Mouse (Mus musculus): Measurements from ENCODE around the gene Dand5. TPM values are rescaled to one million over a fixed set of nuclear protein-coding genes. Genes with fewer than 3 reads are reported as not detected.
A peak's percentile ranks its signal among the peaks of the same experiment; 100 is the strongest.

Dand5 gene
- total RNA-seq, 2 experiments from 2014 or later = 8.3 to 9.9 TPM

DNA sequence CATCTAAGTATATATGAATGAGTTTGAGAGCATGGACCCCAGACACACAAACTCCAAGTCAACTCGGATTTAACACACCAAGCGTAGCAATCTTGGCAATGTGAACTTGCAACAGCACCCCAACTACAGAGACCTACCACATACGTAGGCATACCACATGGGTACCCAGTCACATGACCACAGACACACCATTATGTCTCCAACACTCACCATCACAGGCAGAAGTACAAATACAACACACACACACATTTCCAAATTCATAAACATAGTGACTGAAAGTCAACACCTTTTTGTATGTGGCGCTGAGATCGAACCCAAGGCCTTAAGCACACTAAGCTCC is 12.7 kb downstream of the Dand5 start:
- intact Hi-C loops (cut with DNase I) = loop anchor here (2.0 to 5.0 kb wide), 3 partner anchors 73 to 218 kb away; no protein-coding TSS in a partner anchor
- no peak for DNase-seq

DNA sequence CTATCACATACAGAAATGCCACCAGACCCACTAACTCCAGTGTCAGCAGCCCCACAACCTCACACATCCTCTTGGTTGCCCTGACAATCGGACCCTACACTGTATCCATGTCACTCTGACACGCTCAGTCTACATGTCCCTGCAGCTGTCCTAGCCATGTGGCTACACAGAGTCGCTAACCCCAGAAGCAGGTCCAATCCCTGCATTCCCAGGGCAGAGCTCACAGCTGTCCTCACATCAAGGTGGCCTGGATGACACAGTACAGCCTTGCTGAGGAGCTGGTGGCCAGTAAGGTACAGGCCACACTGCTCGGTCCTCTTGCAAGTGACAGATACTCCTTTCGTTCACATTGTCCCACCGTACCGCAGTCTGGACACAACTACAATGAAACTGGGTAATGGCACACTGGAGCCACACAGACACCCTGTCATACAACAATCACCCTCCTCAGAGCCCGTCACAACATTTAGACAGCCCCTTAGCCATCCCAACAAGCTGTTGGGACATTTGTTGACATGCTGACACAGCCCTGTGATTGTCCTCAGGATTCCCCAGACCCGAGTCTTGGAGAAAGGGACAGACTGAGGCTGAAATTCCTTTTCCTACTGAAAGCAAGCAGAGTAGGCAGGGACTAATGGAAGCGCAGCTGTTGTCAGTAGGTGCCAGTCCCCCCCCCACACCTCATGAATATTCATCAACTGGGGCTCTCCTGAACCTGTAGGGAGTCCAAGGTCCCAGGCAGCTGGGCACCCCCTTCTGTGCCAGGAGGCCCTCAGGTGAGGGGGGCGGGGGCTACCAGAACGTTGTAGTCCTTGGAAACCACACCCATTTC is 13.3 kb downstream of the Dand5 start:
- DNase-seq = no peak
- intact Hi-C loops (cut with DNase I) = loop anchor here (2.0 kb wide), 1 partner anchor 73 kb away; no protein-coding TSS in a partner anchor

DNA sequence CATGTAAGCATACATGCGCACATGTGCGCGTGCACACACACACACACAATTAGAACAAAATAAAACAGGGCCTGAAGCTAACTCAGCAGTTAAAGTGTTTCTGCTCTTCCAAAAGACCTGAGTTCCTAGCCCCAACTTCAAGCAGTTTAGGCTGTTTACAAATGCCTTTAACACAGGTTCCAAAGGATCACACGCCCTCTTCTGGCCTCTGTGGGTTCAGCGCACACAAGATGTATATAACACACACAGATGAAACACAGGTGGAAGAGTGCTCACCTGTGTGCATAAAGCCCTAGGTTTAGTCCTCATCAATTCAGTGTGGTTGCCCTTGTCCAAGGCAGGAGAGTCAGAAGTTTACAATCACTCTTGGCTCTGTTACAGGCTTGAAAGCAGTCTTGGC is 16.6 kb downstream of the Dand5 start:
- intact Hi-C loops (cut with DNase I) = no loop called here
- no peak for DNase-seq

DNA sequence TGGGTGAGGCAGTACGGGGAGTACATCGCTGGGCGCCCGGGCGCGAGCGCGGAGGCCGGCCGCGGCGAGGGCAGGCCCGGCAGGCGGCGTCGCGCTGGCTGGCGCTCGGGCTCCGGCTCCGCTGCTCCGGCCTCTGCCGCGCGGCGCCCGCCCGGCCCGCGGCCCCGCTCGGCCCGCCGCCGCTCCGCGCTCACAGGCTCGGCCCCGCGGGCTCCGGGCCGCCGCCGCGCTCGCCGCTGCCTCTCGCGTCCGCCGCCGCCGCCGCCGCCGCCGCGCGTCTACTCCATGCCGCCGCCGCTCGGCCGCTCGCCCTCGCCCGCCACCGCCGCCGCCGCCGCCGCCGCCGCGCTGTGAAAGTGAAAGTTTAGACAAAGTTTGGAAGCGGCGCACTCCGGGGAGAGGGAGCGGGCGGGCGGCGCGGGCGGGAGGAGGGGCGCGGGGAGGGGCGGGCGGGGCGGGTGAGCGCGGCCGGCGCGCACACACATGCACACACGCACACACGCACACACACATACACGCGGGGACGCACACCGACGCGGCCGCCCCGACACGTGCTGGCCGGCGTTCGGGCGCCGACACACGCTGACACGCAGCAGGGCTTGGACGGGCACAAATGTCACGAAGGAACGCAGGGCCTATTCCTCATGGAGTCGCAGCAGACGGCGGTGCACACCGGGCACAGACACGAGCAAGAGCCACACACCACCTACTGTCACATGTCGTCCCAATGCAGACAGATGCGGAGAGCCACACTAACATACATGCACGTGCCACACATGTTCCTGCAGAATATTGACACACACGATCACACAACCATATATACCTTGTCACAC is 22.4 kb downstream of the Dand5 start, which contains the start of gene Nfix:
TSS of gene Nfix (minus strand) at position 346 of the 833 bp plus-strand sequence.
- intact Hi-C loops (cut with DNase I) = loop anchor here (2.0 to 5.0 kb wide), 2 partner anchors 19 to 38 kb away; no protein-coding TSS in a partner anchor

DNA sequence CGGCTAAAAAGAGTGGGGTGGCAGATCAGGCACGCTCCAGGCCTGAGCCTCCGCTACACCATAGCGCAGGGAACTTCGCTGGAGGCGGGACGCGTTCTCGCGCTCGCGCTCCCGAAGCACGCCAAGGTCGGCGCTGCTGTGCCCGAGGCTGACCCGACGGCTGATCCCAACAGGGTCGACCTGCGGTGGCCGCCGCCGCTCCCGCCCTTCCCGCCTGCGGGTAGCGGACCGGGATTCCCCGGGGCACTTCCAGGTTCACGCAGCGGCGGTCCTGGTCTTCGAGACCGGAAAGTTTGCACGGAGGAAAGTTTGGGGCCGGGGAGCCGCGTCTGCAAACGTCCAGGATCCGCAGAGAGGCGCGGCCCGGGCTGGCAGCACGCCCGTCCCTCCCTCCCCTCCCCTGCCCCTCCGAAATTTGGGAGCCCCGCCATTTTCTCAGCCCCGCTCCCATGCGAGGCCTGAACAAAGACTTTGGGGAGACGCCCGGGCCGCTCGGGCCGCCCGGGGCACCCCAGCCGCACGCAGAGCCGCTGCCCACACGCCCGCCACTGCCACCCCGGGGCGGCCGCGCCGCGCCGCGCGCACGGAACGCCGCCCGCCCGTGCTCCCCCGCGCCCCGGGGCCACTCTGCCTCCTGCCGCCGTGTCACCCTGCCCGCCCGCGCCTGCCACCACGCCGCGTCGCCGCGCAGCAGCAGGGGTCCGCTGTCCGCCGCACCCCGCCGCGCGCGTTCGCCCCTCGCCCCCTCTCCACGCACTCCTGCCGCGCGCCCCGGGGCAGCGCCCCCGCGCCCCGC is 23.3 kb downstream of the Dand5 start:
- intact Hi-C loops (cut with DNase I) = loop anchor here (2.0 to 5.0 kb wide), 2 partner anchors 19 to 37 kb away; no protein-coding TSS in a partner anchor
- peak in 1 of 2 experiments; percentile 73 for DNase-seq

More for the DNA sequence above, 22.4 kb downstream of the Dand5 start, which contains the start of gene Nfix:
- peak; percentile 66 to 67 for DNase-seq

DNA sequence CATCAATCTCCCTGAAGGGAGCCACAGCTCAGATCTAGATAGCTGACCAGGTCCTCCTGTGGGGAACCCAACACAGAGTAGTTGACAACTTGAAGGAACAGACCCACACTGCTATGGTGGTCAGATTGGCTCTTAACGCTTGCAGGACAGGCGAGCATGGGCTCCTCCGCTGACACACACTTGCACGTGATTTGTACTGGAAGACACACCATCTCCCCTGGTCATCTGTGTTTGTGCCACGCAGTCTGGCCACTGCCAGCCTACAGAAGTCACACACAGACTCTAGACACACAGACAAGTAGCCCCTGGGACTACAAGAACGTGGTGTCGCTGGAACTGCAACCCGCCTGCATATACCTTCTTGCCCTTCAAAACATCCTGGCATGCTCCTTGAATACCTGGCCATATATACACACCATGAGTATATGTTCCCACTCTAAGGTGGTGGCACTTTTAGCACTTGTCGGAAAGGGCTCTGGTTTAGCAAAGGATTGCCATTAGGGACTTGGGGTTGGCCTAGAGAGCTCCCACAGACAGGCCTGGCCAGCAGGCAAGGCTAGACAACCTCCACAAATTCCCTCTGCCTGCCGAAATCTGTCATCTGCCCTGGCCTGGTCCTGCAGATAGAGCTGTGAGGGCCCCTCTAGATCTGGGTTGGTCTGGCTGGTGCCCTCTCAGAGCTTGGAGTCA is 24.0 kb downstream of the Dand5 start:
- DNase-seq = peak in 1 of 2 experiments; percentile 39
- intact Hi-C loops (cut with DNase I) = loop anchor here (2.0 to 5.0 kb wide), 2 partner anchors 18 to 36 kb away; no protein-coding TSS in a partner anchor

DNA sequence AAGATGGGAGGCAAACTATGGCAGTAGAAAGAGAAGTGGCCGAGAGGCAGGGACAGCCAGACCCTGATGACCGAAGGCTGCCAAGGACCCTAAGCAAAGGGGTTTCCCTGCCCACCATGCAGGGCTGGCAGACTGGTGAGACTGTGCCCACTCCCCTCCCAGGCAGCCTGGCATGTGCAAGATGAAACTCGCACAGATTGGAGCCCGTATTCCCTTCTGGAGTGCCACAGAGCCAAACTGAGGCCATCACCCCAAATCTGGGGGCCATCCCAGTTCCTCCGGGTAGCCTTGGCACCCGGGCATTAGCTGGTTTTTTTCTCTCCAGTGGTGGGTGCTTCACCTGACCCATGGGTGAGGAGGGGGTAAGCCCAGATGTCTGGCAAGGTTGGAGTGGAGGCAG is 24.7 kb downstream of the Dand5 start:
- intact Hi-C loops (cut with DNase I) = loop anchor here (2.0 to 5.0 kb wide), 2 partner anchors 17 to 36 kb away; no protein-coding TSS in a partner anchor
- DNase-seq = peak in 1 of 2 experiments; percentile 4

DNA sequence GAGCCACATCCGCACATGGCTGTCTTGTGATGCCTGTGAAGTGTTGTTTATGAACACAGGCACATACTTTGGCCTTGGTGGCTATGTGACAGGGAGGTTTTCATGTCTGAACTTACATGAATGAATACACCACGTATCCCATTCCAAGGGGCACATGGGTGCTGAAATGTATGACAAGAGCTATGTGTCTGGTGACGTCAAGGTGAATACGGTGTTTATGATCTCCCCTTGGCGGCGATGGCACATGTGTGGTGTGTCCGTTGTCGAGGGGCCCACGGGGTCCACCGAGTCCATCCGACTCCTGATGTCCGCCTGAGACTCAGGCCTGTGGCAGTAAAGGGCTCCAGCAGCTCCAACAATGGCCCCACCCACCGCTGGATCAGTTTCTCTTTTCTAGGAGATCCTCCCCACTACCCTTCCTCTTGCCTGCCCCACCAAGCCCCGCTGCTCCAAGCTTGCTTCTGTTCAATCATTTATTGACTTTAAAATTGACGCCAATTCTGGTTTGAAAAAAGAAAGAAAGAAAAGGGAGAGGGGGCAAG is 25.3 kb downstream of the Dand5 start:
- DNase-seq = peak; percentile 30 to 48
- intact Hi-C loops (cut with DNase I) = loop anchor here (5.0 kb wide), 1 partner anchor 35 kb away; no protein-coding TSS in a partner anchor

DNA sequence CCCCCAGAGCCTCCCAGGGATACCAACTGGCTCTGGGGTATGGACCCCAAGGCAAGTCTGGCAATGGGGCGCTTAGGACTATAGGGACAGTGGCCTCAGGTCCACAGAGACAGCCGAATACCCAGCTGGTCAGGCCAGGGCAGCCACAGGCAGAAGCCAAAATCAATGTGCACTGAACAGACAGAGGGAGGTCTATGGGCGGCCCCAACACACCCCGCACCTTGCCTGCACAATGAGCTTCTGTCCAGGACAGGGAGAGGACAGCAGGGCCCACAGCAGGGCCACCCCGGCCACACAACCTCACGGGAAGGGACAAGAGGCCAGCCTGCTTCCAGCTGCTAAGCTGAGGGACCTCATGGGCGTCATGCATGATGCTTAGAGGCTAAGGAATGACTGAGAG is 28.1 kb downstream of the Dand5 start:
- intact Hi-C loops (cut with DNase I) = no loop called here
- peak in 1 of 2 experiments; percentile 51 for DNase-seq

DNA sequence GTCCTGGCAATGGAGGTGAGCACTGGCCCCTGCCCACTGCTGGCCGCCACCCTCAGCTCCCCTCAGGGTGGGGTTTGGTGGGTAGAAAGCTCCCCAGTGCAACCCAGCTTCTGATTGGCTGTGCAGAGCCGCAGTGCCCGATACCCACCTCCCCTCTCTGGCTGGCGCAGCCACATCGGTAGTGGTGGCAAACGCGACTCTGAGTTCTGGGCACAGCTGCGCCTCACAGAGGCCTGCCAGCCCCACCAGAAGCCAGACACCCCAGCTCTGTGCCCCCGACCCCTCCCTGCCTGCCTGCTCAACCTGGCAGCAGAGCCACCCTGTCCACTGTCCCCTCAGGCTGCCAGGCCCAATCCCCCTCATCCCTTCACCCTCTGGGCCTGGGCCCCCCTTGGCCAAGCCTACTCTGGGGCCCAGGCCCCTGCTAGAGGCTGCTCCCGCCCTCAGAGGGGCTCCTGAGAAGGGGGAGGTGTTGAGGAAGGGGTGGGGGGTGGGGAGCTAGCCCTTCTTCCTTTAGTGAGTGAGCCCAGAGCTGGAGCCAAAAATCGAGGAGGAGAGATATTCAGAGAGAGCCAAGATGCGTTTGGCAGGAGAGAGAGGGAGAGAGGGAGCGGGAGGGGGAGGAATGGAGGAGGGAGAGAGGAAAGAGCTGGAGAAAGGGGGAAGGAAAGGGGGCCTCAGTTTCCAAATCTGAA is 28.7 kb downstream of the Dand5 start:
- intact Hi-C loops (cut with DNase I) = no loop called here

DNA sequence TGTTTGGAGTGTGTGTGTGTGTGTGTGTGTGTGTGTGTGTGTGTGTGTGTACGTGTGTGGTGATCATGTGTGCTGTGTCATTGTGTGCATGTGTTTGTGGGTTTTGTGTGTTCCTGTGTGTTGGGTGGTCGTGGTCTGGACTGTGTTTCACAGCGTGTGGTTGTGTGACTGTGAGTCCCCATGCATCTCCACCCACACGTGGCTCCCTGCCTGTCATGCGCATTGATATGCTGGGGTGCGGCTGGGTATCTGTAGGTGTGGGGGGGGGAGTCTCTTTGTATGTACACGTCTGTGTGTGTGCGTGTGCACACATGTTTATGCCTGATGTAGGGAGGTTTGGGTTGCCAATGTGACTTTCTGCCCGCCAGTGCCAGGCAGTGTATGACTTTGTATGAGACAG is 29.5 kb downstream of the Dand5 start:
- DNase-seq = no peak
- intact Hi-C loops (cut with DNase I) = no loop called here

More for the DNA sequence above, 28.7 kb downstream of the Dand5 start:
- peak in 1 of 2 experiments; percentile 41 for DNase-seq

DNA sequence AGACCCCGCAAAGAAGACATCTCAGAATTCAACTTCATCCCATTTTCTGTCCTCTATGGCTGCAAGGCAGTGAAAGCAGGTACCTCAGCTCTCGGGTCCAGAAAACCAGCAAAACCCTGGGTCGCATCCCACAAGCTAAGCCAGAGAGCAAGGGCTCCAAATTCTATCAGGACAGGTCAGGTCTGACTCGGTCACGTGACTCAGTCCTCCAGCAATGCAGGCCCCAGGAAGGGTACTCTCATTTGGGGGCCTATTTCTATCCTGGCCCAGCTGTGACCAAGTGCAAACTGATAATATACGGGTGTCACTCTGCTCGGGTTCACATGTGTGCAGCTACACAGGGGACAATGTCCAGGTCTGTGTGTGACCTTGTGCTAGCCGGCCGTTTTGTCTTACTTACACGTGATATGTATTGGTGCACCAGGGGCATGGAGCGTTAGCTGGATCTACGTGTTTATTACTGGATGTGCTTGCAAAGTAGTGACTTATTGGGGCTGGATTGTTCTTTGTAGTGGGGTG is 30.1 kb downstream of the Dand5 start:
- no peak for DNase-seq
- intact Hi-C loops (cut with DNase I) = no loop called here

DNA sequence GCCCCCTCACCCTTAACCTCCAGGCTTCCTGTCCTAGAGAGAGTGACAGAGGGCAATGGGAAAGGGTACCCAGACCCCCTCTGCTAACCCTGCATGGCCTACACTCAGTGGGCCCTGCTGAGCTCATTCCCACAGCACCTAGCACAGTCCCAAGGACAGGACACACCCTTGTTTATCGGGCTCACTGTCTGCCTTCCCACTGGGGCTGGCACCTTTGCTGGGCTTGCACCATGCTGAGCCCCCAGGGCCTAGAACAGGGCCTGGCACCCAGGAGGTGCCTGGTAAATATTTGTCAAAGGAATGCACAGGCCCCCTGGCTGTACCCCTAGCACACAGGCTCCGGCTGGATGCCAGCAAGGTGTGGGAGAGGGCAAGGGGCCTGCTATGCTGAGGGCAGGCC is 32.1 kb downstream of the Dand5 start:
- intact Hi-C loops (cut with DNase I) = no loop called here
- peak in 1 of 2 experiments; percentile 29 for DNase-seq

DNA sequence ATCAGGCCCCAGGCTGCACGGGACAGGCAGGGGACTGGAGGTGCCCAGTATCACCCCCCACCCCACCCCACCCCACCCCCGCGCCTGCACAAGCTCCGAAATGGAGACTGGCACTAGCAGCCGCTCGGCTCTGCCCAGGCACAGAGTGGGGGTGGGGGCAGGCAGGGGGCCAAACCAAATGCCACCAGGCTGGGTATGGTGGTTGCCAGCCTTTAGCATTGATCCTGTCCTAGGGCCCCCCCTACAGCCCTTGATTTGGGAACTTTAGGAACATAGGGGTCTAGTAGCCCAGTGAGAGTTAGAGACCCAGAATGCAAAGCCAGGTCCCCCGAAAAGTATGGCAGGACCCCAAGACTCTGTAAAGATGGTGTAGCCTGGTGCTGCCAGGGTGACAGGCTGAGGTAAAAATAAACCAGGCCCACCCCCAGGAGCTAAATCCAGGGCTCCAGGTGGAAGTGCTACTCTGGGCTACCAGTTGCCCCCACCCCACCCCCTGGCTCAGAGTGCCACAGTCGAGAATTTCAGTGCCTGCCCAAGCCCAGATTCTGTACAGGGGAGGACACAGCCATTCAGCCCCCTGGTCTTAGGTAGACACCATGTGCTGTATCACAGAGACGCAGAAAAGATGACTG is 32.7 kb downstream of the Dand5 start:
- intact Hi-C loops (cut with DNase I) = no loop called here
- peak; percentile 63 to 69 for DNase-seq

DNA sequence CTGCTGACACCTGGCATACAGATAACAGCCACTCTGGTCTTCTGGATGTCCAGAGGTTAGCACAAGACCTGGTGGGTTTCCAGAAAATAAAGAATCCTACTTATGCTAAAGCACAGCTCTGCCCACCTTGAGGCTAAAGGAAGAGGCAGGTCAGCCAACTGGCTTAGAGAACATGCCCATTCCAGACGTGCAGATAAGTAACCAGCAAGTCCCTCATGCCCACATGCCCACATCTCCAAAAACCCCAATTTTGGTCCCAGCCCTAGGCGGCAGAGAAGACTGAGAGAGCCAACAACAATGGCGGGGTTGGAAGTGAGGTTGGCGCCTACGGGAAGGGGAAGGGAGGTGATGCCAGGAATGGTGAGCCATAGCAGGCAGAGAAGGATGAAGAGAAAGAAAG is 33.3 kb downstream of the Dand5 start:
- intact Hi-C loops (cut with DNase I) = no loop called here

DNA sequence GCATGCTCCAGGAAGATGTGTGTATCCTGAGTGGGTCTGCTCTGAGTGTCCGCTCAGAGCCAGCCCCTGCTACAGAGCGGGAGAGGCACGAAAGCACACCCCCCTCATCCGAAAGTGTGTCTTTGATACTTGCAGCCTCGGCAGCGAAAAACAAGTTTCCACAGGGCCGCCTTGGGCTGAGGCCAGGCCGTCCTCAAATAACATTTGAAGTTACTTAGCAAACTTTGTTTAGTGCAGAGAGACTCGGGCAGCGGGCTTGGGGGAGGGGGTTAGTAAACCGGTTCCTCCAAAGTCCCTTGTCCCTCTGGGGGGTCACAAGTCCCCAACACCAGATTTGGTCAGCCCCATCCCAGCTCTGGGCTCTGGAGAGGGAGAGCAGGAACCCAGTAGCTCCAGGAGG is 33.7 kb downstream of the Dand5 start:
- intact Hi-C loops (cut with DNase I) = no loop called here
- peak; percentile 76 to 85 for DNase-seq

More for the DNA sequence above, 33.3 kb downstream of the Dand5 start:
- DNase-seq = peak in 1 of 2 experiments; percentile 23

DNA sequence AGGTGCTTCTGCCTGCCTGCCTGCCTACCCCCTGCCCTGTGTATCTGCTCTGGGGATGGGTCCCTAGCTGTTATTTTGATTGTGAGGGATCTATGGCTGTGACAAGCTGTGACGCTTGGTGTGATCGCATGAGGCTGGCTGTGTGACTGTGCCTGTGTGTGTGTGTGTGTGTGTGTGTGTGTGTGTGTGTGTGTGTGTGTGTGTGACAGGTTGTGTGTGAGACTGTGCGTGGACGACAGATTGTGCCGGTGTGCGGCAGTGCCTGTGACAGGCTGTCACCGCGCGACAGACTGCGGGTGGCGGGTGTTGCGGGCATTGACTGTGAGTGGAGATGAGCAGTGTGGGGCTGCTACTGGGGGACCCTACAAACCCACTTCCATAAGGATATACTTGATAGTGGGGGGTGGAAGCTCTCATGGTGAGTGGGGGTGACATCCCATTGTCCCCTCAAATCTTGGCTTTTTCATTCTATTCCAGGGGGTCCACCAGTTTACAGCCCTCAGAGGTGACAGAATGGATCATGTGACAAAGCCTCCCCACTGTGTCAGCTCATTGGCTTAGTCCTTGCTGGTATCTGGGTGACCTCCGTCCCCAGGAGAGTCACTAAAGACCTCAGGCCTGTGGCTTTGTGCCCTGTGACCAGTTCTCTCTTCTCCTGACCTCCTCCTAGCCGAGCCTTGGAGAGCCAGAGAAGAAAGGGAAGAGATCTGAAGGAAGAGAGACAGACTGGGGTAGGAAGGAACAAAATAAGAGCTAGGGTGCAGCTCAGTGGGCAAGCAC is 34.9 kb downstream of the Dand5 start:
- intact Hi-C loops (cut with DNase I) = no loop called here

More for the DNA sequence above, 34.9 kb downstream of the Dand5 start:
- DNase-seq = no peak
